Mouse (Mus musculus) layer of hippocampus, adult 11-12 months (tissue): ENCODE results near the gene Gm5105.

Experiments used
- DNase-seq: peaks from one replicate; pipeline ENCODE4 v3.0.0; 2022; ENCODE audit warnings: low spot score

Gene Gm5105

GRCm38 (mm10) chr3:138026286-138026685 is 40.9 kb downstream of the Gm5105 start:
- DNase-seq = peak; percentile 42

DNA sequence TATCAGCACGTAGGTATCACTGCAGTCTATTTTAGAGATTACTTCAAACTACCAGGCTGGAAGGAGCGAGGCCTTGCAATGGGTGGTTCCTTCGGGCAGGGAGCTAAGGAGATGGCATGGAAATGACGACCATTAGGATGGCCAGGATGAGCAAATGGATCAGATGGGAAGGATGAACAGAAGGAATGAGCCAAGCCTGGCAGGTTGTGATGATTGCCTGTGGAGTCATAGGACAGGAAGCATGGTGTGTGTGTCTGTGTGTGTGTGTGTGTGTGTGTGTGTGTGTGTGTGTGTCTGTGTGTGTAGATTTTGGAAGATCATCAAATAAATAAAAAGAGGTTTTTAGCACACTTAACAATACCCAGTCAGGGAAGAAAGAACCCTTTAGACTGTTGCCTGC is 44.5 kb downstream of the Gm5105 start:
- DNase-seq = no peak

GRCm38 (mm10) chr3:138022003-138022402 is 45.2 kb downstream of the Gm5105 start:
- DNase-seq = no peak

- DNase-seq = no peak
Observed at GRCm38 (mm10) chr3:138016810-138017209, 50.4 kb downstream of the Gm5105 start.

DNA sequence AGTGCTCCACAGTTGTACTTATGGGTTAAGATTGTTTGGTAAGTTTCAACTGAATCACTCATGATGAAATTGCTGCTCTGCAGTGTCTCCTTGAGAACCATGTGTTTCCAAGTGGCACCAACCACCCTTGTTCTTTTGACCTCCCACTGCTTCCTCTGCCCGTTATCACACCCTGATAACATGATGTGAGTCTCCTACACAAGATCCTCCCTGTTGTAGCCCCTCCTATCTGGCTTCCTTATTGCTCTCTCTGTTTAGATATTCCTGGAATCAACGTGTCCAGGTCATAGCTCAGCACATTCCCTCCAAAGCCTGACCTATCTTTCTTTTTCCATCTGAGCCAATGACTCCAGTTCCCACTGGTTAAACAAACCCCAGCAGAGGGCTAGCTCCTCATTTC is 52.5 kb downstream of the Gm5105 start:
- no peak for DNase-seq

GRCm38 (mm10) chr3:138012351-138012750 is 54.8 kb downstream of the Gm5105 start:
- DNase-seq = no peak

- no peak for DNase-seq
Observed at GRCm38 (mm10) chr3:138008152-138008551, 59.0 kb downstream of the Gm5105 start.

DNA sequence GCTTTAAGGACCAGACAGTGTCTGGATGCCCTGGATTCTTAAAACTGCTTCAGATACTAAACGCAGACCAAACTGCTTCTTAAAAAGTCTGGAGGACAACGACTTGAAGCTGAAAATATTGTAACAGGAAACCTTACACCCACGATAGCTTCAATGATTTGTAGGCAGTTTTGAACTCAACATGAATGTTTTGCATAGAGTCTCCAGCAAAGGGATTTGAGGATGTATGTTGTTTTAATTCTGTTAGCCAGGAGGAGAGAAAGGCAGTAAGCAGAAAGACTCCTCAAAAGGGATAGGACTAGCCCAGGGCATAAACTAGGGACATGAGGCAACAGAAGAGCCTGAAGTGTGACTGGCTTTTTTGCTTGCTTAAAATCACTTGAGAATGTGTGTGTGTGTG is 60.3 kb downstream of the Gm5105 start:
- DNase-seq = no peak

DNA sequence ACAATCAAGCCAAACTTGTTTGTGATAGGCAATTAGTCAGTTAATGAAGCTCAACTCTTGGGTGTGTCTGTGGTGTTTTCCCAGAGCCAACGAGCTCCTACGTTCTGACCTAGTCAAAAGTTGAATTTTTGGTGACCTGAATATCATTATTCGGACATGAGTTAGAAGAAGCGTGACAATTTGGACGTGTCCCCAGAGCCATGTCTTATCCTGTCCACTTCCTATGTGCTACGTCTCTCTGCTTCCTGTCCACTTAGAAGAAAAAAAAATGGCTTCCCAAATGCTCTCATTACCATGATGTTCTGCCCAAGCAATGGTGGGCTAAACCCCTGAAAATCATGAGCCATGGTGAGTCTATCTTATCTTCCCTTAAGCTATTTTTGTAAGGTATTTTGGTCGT is 63.9 kb downstream of the Gm5105 start:
- DNase-seq = no peak

DNA sequence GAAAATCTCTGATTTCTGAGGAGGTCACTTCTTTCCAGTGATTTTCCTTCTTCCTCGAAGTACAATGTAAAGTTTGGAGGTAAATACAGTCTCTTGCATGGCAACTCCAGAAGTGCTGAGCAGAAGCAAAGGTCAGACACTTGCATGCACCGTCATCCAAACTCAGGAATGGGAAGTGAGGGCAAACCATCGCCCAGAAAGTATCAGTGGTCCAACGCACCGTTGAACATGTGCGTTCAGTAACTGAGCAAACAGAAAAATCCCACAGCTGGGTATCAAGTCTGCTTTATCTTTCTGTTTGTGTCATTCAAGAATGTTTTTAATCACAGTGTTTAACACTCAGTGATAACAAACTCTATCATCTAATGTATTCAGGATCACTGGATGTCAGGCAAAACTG is 64.6 kb downstream of the Gm5105 start:
- no peak for DNase-seq

DNA sequence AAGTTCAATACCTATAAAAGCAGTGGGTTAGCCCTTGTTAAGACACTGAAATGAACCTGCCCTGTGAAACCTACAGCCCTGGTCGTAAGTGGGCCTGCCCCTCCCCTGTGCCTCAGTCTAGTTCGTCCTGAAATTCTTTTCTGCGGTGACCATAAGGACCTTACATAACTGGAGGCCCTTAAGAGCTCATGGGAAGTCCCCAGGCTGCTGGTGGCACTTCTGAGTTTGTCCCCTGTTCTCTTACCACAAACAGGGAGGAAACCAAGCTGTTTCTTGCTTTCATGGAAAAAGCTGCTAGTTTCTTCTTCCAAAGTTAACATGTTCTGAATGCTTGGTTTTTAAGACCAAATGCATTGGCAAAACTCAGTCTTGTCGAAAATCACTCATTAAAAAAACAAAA is 65.3 kb downstream of the Gm5105 start:
- no peak for DNase-seq

DNA sequence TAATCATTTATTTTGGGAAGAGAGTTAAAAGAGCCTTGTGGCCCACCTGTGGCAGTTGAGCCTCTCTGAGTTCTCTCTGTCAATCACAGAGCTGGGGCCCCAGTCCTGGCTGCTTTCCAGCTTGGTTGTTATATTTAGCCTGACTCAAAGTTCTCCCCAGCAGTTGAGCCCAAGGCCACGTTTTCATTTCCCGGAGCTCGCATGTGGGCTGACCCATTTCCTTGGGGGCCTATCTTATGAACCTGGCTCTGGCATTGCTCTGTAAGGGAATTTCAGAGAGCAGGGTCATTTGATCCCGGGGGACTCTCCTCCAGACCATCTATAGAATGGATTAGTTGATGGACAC is 66.5 kb downstream of the Gm5105 start:
- peak; percentile 39 for DNase-seq

DNA sequence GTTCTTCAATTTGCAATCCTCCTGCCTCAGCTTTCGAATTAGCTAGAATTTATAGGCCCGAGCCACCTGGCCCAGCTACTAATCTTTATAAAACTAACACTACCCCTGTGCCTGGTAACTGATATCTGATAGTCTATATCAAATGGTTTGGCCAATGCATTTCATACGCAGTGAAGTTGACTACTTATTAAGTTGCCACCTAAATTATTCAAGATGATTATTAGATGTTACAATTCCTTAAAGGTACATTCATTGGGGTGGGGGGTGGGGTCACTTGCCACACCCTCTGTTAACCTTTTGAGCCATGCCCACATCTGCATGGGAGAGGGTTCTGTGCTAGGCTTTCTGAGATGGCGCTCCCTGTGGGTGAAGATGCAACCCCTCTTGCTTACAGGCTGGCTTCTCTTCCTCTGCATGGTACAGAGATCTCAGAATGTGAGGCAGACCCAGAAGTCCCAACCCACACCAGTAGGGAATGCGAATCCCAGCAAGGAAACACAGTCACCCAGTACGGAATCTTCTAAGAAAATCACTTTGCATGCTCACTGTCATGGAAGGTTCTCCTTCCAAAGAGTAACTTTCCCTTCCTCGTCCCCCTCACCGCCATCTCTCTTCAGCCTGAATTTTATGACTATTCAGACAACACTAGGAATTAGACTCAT is 67.0 kb downstream of the Gm5105 start:
- DNase-seq = no peak

- DNase-seq = no peak
Observed at GRCm38 (mm10) chr3:137999224-137999790, 67.9 kb downstream of the Gm5105 start.
